Mouse (Mus musculus): ENCODE measurements at regions not wholly inside any gene's neighbourhood (a gene's known extent, or its start where the extent isn't known, plus 50 kb on each side); places are given as distances from the start of the nearest gene placed in this dataset.
A peak's percentile ranks its signal among the peaks of the same experiment; 100 is the strongest.

DNA sequence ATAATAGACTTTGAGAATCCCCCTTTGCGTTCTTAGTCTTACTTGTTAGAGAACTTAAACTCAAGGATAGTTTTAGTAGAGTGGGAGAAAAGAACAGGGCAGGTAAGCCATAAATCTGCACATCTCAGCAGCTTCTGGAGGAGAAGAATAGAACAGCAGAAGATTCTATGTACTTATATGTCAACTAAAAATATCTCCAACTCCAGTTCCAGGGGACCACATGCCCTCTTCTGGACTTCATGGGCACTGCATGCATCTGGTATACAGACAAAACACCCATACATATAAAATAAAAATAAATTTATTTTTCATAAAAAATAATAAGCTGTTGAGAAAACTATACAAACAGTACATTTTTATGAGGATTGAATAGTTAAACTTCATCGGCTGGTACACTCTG is 196.4 kb downstream of the Mettl4 start:
- 79% methylated on average over 2 of the region's 2 CpGs for WGBS

GRCm38 (mm10) chr17:94528765-94529164 is 221.1 kb downstream of the Mettl4 start:
- Histone ChIP-seq H3K9me3 (ENCODE audit: control insufficient read depth, low read length) (no peaks in the 10 kb centered on the region), H3K4me1 (replicated peaks; ENCODE audit: control insufficient read depth, insufficient read depth) (no peaks in the 10 kb centered on the region), H3K9ac (ENCODE audit: low read length) (no peak overlapping the region), H3K27ac (replicated peaks) (no peak overlapping the region), H3K4me3 (ENCODE audit: low read depth, low read length) (no peak overlapping the region), H3K36me3 (ENCODE audit: control insufficient read depth, insufficient read depth, low read length) (no peaks in the 10 kb centered on the region), H3K27me3 (ENCODE audit: control insufficient read depth, insufficient read depth, low read length) (no peaks in the 10 kb centered on the region), H3K4me2 (replicated peaks; ENCODE audit: low read depth) (no peak overlapping the region)
- 77% methylated on average over 2 of the region's 2 CpGs for WGBS
- DNase-seq (ENCODE audit: low spot score) (no peak), ATAC-seq (ENCODE audit: low FRiP score, low TSS enrichment) (no peak)
- TF ChIP-seq CTCF (IDR thresholded peaks at IDR 0.05; ENCODE audit: low read depth) (no peak), EP300 (optimal IDR thresholded peaks at IDR 0.05) (no peak)

More for the DNA sequence above, 196.4 kb downstream of the Mettl4 start:
- no peak overlapping the region for H3K4me2 ChIP-seq (replicated peaks; ENCODE audit: low read depth)
- H3K27me3 ChIP-seq (ENCODE audit: control insufficient read depth, insufficient read depth, low read length), result no peaks in the 10 kb centered on the region
- H3K4me1 ChIP-seq (replicated peaks; ENCODE audit: control insufficient read depth, insufficient read depth), result no peaks in the 10 kb centered on the region
- no peak for DNase-seq (ENCODE audit: low spot score)
- no peak overlapping the region for H3K9ac ChIP-seq (ENCODE audit: low read length)
- TF ChIP-seq EP300 (optimal IDR thresholded peaks at IDR 0.05), result no peak
- TF ChIP-seq CTCF (IDR thresholded peaks at IDR 0.05; ENCODE audit: low read depth), result peak; percentile 61
- no peaks in the 10 kb centered on the region for H3K36me3 ChIP-seq (ENCODE audit: control insufficient read depth, insufficient read depth, low read length)
- H3K27ac ChIP-seq (replicated peaks), result no peak overlapping the region
- ATAC-seq (ENCODE audit: low FRiP score, low TSS enrichment), result no peak
- no peaks in the 10 kb centered on the region for H3K9me3 ChIP-seq (ENCODE audit: control insufficient read depth, low read length)
- H3K4me3 ChIP-seq (ENCODE audit: low read depth, low read length), result no peak overlapping the region

Data from stomach, postnatal 0 days (tissue).